Mouse (Mus musculus): ENCODE measurements at regions not wholly inside any gene's neighbourhood (a gene's known extent, or its start where the extent isn't known, plus 50 kb on each side); places are given as distances from the start of the nearest gene placed in this dataset.

- TF ChIP-seq CTCF (IDR thresholded peaks at IDR 0.05; ENCODE audit: low read depth, low read length) (no peak), GATA1 (IDR thresholded peaks at IDR 0.05; ENCODE audit: borderline replicate concordance, low read length) (no peak), GATA2 (IDR thresholded peaks at IDR 0.05; ENCODE audit: borderline replicate concordance, low read depth, low read length) (no peak)
Measured at GRCm38 (mm10) chr1:23187446-23188206, 85.6 kb upstream of the 4933415F23Rik start.

Data from G1E (cell line).